Mouse (Mus musculus) CD4-positive helper T cell, adult 2 months (primary cell): ENCODE measurements at regions not wholly inside any gene's neighbourhood (a gene's known extent, or its start where the extent isn't known, plus 50 kb on each side); places are given as distances from the start of the nearest gene placed in this dataset.

Experiments used
- DNase-seq: peaks from one replicate; pipeline ENCODE4 v3.0.0-alpha.2; 2012; ENCODE audit warnings: low read depth, missing footprints, low spot score

DNA sequence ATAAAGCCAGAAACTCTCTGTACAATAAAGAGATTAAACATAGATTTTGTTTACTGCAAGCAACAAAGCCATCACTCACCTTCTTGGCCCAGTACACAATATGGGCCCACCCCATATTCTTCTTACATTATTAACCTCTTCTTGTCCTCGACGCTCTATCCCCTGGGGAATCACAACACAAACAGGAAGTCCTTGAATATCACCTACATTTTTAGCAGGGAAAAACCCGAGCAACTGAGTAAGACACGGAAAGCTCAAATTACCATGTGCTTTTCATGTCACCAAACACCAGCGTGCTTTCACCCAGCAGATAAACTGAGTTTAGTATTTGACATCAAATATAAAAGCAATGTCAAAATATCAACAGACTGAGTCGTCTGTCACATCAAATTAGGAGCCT lies 179.7 kb downstream of the Parm1 start:
- no peak for DNase-seq

DNA sequence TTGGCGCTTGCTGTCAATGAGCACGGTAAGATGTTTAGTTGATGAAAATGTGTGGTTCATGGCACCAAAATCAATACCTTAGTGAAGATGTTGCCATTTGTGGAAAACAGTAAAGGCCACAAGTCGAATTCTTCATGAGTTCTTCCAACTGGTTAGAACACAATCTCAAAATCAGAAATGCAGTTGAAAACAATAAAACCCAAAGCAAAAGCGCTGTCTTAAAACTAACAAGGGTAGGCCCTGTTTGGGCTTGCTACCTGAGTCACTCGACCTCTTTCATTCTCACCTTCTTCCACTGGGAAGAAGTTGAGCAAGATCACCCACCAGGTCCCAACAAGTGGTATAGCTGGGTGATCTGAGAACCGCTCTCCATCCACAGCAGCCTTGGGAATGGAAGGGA lies 179.1 kb downstream of the Parm1 start:
- no peak for DNase-seq

DNA sequence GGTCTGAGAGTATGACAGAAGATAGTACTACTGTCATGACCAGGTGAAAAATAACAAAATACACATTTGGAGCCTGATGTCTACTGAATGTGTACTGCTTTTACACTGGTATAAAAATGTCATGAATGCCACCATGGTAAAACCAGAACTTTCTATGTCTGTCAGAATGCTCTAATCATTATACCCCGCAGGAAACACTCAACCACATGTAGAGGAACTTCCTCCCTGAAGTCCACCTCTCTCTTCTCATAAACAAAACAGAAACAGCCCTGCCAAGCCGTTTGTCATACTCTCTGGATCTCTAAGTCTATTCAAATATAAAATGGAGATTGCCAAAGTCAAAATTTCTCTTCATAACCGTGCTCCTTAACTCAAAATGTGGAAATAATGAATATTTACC lies 178.2 kb downstream of the Parm1 start:
- no peak for DNase-seq

DNA sequence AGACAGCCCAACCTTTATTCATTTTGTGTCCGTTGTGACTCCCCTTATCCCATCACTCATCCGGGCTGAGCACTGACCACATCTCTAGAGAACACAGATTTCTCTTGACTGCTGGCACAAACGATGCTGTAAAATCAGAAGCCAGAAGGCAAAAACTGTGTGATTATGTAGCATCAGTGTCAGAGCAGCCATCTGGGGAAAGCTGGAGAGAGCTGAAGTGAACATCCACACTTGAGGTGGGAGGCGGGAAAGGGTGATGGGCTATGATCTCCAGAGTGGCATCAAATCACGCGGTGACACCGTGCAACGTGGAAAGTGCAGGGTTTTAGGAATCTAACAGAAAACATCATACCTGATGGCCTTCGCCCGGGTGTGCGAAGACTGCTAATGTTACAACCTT lies 175.9 kb downstream of the Parm1 start:
- DNase-seq, result no peak

DNA sequence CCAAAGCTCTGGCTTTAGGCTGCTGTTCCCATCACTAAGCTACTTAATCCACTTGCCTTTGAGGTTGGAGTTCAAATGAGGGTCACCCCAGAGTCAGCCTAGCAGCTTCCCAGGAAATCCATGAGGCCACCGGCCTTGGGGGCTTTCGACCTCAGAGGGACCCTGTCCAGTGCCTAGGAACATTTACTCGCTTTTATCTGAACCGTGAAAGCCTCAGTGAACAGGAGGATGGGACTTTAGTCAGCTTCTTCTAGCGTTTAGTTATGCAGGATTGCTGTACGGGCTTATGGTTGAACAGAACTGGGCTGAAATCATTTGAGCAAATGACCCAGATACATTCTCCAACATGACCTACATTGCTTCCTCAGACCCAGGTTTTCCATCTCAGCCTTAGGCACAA lies 174.9 kb downstream of the Parm1 start:
- DNase-seq, result no peak

DNA sequence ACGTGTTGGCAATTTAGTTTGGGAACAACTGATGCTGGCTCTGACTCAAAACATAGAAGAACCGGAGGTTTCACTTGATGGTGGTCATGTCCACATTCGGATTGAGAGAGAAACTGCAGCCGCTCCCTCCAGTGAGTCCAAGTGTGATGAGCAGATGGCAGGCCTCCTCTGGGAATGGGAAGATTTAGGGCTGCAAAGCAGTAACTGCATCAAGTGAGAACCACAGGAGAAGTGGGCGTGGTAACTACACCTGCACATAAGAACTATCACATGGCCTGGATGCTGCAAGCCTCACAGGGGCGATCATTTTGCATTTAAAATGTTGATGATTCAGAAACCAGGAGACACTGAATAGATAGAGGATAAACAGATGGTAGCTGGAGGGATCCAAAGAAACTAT lies 161.3 kb downstream of the Parm1 start:
- DNase-seq, result no peak
